Mouse (Mus musculus) G1E-ER4 (cell line): ENCODE results near the gene Pias4. TPM values are rescaled to one million over a fixed set of nuclear protein-coding genes. Genes with fewer than 3 reads are reported as not detected.

ENCODE experiments used
- GATA1 ChIP-seq: IDR thresholded peaks from one replicate; pipeline ENCODE4 v1.8.0; 2012; ENCODE audit warnings: low read length, inconsistent platforms
- polyA plus RNA-seq: library from polyadenylated mRNA; stranded (reverse); fragments of >175 nt; gene quantifications from 2 replicates; pipeline ENCODE4 v1.2.3, GENCODE M21; 2012

Gene Pias4
- polyA plus RNA-seq, 1 experiment = 84.8 TPM

DNA sequence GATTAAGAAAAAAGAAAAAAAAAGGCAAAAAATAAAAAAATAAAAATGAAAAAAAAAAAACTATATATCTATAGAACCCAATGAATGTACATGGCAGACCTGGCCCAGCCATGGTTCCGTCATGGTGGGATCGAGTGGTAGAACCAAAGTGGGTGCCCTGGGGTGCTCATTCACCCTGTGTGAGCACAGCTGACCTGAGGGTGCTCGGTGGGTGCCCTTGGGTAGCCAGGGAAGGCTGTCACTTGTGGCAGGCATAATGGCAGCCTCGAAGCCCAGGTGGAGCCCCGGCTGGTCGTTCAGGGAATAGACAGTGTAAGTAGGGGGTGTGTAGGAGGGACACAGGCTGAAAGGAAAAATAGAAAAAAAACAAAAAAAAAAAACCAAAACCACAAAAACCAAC is 16.5 kb downstream of the Pias4 start:
- TF ChIP-seq GATA1 = no peak

GRCm38 (mm10) chr10:81146296-81146695 is 21.4 kb downstream of the Pias4 start:
- no peak for TF ChIP-seq GATA1

DNA sequence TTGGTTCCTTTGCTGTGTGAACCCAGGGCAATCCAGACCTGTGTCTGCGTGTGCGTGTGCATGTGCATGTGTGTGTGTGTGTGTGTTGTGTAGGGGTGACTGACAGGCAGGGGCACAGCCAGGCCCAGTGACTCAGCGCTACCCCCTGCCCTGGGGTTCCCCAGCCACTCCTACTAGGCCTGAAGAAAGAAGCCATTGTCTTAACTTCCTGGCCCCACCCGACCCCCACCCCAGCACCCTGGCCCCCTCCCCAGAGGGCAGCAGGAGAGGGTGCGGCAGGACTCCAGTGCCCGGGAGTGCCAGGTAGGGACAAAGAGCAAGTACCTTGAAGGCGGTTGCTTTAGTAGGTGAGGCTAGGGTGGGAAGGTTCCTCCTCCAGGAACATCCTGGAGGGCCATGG is 21.9 kb downstream of the Pias4 start:
- no peak for TF ChIP-seq GATA1

- TF ChIP-seq GATA1 = no peak
These were observed 22.4 kb downstream of the Pias4 start for GRCm38 (mm10) chr10:81145307-81145706.

DNA sequence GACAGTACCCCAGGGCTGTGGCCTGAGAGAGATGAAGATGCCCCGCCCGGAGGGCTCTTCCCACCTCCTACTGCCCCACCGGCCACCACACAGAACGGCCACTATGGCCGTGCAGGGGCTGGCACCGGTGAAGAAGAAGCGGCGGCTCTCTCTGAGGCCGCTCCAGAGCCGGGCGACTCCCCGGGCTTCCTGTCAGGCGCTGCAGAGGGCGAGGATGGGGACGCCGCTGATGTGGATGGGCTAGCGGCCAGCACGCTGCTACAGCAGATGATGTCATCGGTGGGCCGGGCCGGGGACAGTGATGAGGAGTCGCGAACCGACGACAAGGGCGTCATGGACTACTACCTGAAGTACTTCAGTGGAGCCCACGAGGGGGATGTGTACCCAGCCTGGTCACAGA is 23.1 kb downstream of the Pias4 start:
- no peak for TF ChIP-seq GATA1

DNA sequence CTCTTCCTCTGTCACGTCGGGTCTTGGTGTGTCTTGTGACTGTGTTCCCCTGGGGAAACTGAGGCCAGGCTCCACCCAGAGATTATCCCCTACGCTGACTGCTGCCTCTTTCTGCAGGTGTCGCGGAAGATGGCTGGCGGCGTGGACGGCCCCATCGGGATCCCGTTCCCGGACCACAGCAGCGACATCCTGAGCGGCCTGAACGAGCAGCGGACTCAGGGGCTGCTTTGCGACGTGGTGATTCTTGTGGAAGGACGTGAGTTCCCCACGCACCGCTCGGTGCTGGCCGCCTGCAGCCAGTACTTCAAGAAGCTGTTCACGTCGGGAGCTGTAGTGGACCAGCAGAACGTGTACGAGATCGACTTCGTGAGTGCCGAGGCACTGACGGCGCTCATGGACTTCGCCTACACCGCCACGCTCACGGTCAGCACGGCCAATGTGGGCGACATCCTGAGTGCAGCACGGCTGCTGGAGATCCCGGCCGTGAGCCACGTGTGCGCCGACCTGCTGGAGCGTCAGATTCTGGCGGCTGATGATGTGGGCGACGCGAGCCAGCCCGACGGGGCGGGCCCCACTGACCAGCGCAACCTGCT is 23.8 kb downstream of the Pias4 start:
- no peak for TF ChIP-seq GATA1

GRCm38 (mm10) chr10:81143157-81143633 is 24.5 kb downstream of the Pias4 start:
- TF ChIP-seq GATA1 = no peak

- no peak for TF ChIP-seq GATA1
These were observed 25.2 kb downstream of the Pias4 start for GRCm38 (mm10) chr10:81142551-81142981.

- TF ChIP-seq GATA1 = no peak
These were observed 26.1 kb downstream of the Pias4 start for GRCm38 (mm10) chr10:81141455-81142210.

- no peak for TF ChIP-seq GATA1
These were observed 26.8 kb downstream of the Pias4 start for GRCm38 (mm10) chr10:81140717-81141454.

DNA sequence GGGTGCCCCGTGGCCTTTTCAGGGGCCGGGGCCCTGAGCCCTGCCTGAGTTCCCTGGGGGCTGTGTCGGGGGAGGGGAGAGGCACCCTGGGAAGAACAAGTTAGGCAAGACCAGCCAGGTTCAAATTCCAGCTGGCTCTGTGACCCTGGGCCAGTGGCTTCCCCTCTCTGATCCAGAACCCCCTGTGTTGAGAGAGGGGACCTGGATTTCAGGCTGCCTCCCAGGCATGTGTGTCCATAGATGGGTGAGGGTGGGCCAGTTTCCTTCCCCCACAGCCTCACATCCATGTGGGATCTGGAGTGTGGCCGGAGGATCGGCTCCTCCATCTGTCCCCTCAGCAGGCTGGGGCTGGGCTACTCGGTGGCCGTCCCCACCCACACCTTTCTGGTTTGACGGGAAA is 27.7 kb downstream of the Pias4 start:
- TF ChIP-seq GATA1 = no peak

DNA sequence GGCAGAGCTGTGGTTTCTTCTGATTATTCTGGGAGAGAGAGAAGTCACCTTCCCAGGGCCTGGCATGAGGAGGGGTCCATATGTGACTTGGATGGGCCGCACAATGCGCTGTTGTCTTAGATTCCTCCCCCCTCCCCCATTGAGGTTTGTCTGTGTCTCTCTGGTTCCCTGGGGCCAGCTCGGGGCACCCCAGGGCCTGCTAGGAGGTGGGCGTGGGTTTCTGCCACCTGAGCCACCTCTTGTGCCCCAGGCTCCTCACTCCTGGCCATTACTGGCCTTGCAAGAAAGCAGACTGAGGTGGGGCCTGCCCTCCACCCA is 28.2 kb downstream of the Pias4 start:
- no peak for TF ChIP-seq GATA1

DNA sequence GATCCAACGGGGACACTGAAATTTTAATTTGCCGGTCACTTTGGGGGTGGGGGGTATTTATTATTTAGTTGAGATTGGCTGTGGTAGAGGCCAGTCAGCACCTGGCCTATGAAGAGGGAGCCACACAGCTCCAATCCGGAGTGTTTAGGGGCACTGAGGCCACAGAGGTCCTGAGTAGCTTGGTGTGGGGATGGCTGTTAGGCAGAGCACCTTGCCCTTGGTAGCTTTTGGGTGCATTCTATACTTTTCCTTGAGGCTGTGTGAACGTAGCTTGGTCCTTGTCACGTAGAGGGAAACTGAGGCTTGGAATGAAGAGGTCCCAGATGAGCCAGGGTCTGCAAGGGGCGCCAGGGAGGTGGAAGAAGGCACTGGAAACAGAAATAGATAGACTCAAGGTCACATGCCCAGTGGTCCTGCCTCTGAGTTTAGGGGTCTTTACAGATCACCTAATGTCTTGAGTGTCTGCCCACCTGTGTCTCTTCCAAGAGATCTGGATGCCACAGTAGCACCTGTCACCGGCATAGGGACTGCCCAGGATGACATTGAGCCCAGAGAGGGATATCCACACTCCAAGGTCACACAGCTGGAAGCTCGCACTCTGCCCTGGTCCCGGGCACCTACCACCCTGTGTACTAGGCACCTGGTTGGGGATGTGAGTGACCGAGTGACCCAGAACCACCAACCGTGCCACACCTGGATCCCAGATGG is 28.7 kb downstream of the Pias4 start:
- no peak for TF ChIP-seq GATA1

GRCm38 (mm10) chr10:81138131-81138782 is 29.5 kb downstream of the Pias4 start:
- no peak for TF ChIP-seq GATA1
